Mouse (Mus musculus) intestine, embryonic 14.5 days (tissue): Measurements from ENCODE around the gene Gm10309. TPM values are rescaled to one million over a fixed set of nuclear protein-coding genes. Genes with fewer than 3 reads are reported as not detected.

Experiments used
- ATAC-seq: fragments of 200-750 bp; cut with Nextera tagmentation; replicated peaks from 2 replicates; pipeline ENCODE4 v1.8.0; 2017; ENCODE audit warnings: low read depth, moderate number of reproducible peaks, moderate TSS enrichment, moderate library complexity; ENCODE audit not compliant: low FRiP score, low TSS enrichment
- DNase-seq: peaks from one replicate; pipeline ENCODE4 v3.0.0-alpha.2; 2018; ENCODE audit warnings: low spot score
- H3K27ac ChIP-seq: fragments of 300-500 bp; sonication (generic); 2 replicates; pipeline ENCODE4 v1.5.1; 2014; ENCODE audit warnings: low read depth, mild to moderate bottlenecking, control low read depth
- H3K27me3 ChIP-seq: fragments of 300-500 bp; sonication (generic); replicated peaks from 2 replicates; pipeline ENCODE4 v1.6.1; 2014; ENCODE audit warnings: low read length, control low read depth; ENCODE audit not compliant: control insufficient read depth, insufficient read depth
- H3K36me3 ChIP-seq: fragments of 300-500 bp; sonication (generic); 2 replicates; pipeline ENCODE4 v1.6.1; 2014; ENCODE audit warnings: low read length, control low read depth; ENCODE audit not compliant: control insufficient read depth, insufficient read depth
- H3K4me1 ChIP-seq: fragments of 300-500 bp; sonication (generic); replicated peaks from 2 replicates; pipeline ENCODE4 v1.6.1; 2014; ENCODE audit warnings: low read length, control low read depth, mixed read lengths; ENCODE audit not compliant: control insufficient read depth, insufficient read depth
- H3K4me2 ChIP-seq: fragments of 300-500 bp; sonication (generic); 2 replicates; pipeline ENCODE4 v1.6.1; 2014; ENCODE audit warnings: low read length
- H3K4me3 ChIP-seq: fragments of 300-500 bp; sonication (generic); 2 replicates; pipeline ENCODE4 v1.5.1; 2014; ENCODE audit warnings: low read depth, low read length, control low read depth, mixed read lengths
- H3K9ac ChIP-seq: fragments of 300-500 bp; sonication (generic); 2 replicates; pipeline ENCODE4 v1.6.1; 2014; ENCODE audit warnings: mild to moderate bottlenecking, low read length
- H3K9me3 ChIP-seq: fragments of 300-500 bp; sonication (generic); 2 replicates; pipeline ENCODE4 v1.6.1; 2016; ENCODE audit warnings: low read length, control low read depth; ENCODE audit not compliant: control insufficient read depth
- WGBS: fragments of 180-500 bp; shearing (Covaris S2); extraction: QIAGEN DNeasy Blood & Tissue Kit; methylation state at CpG from one replicate; pipeline ENCODE4 v1.1.7; 2014; 5-methylcytosine and 5-hydroxymethylcytosine counted together
- polyA plus RNA-seq: library from polyadenylated mRNA; unstranded; fragments of >200 nt; fragmentation: Nextera tagmentation; extraction: Ambion mirVana; gene quantifications from 2 replicates; pipeline ENCODE4 v1.2.1, GENCODE M21; 2014

Gm10309 gene
- polyA plus RNA-seq, 1 experiment from 2014 or later: 0.57 TPM

DNA sequence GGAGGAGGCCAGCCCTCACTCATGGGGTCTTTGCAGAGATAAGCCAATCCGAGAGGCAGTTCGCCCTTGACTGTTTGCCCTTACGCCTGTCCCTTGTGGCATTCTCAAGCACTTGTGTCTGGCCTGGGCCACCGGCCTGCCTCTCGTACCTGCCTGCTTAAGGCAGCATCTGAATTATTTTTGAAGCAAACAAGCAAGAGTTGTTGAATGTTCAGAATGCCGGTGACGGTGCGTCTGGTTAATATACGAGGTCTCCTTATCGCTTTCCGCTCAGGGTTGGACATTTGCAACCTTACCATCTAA, 28.5 kb upstream of the Gm10309 start:
- H3K9ac ChIP-seq: no peak overlapping the region
- 70% methylated on average over 11 of the region's 11 CpGs for WGBS
- no peak for ATAC-seq
- no peaks in the 10 kb centered on the region for H3K36me3 ChIP-seq
- H3K9me3 ChIP-seq: no peaks in the 10 kb centered on the region
- no peak overlapping the region for H3K4me3 ChIP-seq
- no peak overlapping the region for H3K27ac ChIP-seq
- no peaks in the 10 kb centered on the region for H3K27me3 ChIP-seq
- DNase-seq: no peak
- H3K4me1 ChIP-seq: peaks cover 22% of the 10 kb centered on the region; the same call in 1 of the 2 replicates
- H3K4me2 ChIP-seq: no peak overlapping the region

DNA sequence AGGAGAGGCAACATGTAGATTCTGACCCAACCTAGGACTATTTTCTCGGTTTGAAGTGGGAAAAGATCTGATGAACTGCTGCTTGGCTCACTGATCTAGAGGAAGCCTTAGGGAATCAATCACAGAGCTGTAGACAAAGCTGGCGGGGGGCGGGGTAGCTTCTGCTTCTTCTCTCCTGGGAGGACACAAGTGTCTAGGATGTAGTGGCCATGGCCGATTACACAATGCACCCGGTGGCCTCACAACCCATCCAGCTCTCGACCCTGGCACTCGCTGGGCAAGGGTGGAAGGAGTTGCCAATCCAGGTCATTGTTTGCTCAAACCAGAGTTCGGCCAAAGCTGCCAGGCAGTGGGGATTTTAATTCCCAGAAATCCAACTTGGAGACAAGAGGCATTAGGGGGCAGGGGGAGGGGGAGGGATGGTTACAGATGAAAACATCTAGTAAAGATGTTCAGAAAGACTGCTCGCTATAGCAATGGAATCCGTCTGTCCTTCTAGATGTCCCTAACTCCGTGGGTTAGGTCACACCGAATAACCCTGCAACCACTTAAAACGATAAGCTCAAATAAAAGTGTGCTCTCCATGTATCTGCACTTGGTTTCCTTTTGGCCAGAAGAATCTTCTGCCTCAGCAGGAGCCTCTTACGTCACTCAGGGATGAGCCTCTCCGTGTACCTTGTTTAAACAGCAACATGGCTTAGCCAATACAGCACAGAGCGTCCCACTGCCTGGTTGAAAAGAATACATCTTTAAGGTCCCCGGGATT, 27.9 kb upstream of the Gm10309 start:
- DNase-seq (no peak), ATAC-seq (no peak)
- Histone ChIP-seq H3K4me2 (no peak overlapping the region), H3K4me3 (no peak overlapping the region), H3K9me3 (no peaks in the 10 kb centered on the region), H3K9ac (no peak overlapping the region), H3K27ac (no peak overlapping the region), H3K36me3 (no peaks in the 10 kb centered on the region), H3K4me1 (peaks cover 22% of the 10 kb centered on the region; the same call in 1 of the 2 replicates), H3K27me3 (no peaks in the 10 kb centered on the region)
- 62% methylated on average over 17 of the region's 17 CpGs for WGBS

DNA sequence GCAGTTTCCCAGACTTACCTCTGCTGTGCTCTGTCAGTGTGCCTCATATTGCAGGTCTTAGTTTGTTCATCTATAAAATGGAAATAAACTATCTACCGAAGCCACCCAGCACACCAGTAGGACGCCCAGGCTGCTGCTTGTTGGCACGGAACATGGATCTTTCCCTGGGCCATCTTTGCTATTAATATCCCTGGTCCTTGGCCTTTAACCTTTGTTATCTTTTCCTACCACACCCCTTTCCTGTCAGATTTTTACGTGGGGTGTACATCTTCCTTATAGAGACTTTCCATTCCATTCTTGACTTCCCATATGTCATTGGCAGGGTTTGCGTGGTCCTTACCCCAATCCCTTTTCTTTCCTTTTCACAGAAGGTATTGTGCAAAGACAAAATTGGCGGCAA, 26.2 kb upstream of the Gm10309 start:
- DNase-seq: no peak
- ATAC-seq: no peak
- Histone ChIP-seq H3K9me3 (no peaks in the 10 kb centered on the region), H3K4me3 (no peak overlapping the region), H3K9ac (no peak overlapping the region), H3K4me1 (peaks cover 13% of the 10 kb centered on the region; the same call in 1 of the 2 replicates), H3K36me3 (no peaks in the 10 kb centered on the region), H3K27me3 (no peaks in the 10 kb centered on the region), H3K4me2 (no peak overlapping the region), H3K27ac (no peak overlapping the region)
- WGBS: 80% methylated on average over 6 of the region's 6 CpGs

DNA sequence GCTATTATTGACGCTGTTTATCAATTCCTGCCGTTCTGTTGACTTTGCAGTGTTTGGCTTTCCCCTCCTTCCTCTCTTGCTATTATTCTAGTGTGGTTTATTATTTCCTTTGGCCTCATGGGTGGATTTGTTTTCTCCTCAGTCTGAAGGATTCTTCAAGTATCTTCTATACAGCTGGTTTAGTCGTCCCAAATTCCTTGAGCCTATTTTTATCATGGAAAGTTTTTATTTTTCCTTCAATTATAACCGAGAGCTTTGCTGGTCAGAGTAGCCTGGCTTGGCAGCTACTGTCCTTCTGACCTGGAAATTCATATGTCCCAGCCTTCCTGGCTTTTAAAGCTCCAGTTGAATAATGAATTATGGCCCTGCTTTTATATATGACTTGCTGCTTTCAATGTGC, 24.4 kb upstream of the Gm10309 start:
- Histone ChIP-seq H3K27me3 (no peaks in the 10 kb centered on the region), H3K27ac (no peak overlapping the region), H3K9ac (no peak overlapping the region), H3K4me3 (no peak overlapping the region), H3K9me3 (no peaks in the 10 kb centered on the region), H3K36me3 (no peaks in the 10 kb centered on the region), H3K4me2 (no peak overlapping the region), H3K4me1 (peaks cover 13% of the 10 kb centered on the region; the same call in 1 of the 2 replicates)
- no peak for DNase-seq
- ATAC-seq: no peak
- 60% methylated on average over 4 of the region's 4 CpGs for WGBS

DNA sequence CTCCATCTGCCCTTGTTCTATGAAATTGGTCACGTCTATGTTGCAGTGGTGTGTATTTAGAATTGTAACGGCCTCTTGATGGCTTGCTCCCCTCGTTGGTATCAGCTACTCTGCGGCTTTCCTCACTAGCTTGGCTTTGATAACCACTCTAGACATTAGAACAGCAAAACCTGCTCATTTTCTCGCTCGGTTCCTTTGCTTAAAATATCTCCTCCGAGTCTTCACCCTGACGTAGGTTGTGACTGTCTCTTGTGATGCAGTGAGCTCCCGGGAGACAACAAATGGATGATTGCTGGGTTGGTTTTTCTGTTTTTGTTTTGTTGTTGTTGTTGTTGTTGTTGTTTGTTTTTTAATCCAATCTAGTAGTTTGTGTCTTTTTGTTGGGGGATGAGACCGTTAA, 24.0 kb upstream of the Gm10309 start:
- ATAC-seq (no peak), DNase-seq (no peak)
- Histone ChIP-seq H3K4me3 (no peak overlapping the region), H3K4me2 (no peak overlapping the region), H3K9ac (no peak overlapping the region), H3K9me3 (no peaks in the 10 kb centered on the region), H3K27me3 (no peaks in the 10 kb centered on the region), H3K4me1 (peaks cover 13% of the 10 kb centered on the region; the same call in 1 of the 2 replicates), H3K27ac (no peak overlapping the region), H3K36me3 (no peaks in the 10 kb centered on the region)
- 87% methylated on average over 10 of the region's 10 CpGs for WGBS

DNA sequence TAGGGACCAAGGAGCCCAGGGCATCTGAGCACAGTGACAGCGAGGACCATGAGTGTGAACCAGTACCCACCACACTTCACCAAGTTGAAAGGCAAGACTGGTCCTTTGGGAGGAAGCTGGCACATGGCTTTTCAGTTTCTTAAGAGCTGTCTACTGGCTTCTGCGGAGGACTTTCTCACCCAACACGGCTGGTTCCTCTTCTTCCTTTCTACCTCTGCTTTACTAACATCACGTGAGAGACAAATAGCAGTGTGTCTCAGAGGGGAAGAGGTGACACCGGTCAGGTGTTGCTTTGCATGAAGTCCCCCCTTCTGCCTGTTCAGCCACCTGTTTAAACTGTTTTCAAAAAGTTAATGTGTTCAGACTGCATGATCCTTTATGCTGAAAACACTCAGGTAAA, 22.3 kb upstream of the Gm10309 start:
- ATAC-seq (no peak), DNase-seq (no peak)
- H3K27ac ChIP-seq: no peak overlapping the region
- H3K27me3 ChIP-seq: no peaks in the 10 kb centered on the region
- H3K4me1 ChIP-seq: peaks cover 9% of the 10 kb centered on the region; the same call in 1 of the 2 replicates
- no peak overlapping the region for H3K4me3 ChIP-seq
- H3K4me2 ChIP-seq: no peak overlapping the region
- no peak overlapping the region for H3K9ac ChIP-seq
- H3K36me3 ChIP-seq: no peaks in the 10 kb centered on the region
- WGBS: 95% methylated on average over 5 of the region's 5 CpGs
- H3K9me3 ChIP-seq: no peaks in the 10 kb centered on the region

DNA sequence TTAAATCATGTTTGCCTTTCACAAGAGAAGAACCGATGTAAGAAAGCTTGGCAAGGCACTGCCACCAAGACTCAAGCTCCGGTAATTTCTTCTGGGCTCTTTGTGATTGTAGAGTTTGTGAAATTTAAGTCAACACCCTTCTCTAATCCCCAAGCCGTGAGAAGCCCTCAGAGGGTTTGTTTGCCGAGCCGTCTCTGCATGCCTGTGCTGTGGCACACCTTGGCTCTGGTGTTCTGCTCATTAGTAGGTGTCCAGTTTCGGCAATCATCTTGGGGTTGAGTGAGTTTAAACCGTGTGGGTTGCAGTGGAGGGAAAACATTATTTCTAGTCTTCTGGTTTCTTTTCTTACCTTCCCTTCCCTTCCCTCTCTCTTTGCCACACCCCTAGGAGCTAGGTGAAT, 21.0 kb upstream of the Gm10309 start:
- no peaks in the 10 kb centered on the region for H3K36me3 ChIP-seq
- H3K27me3 ChIP-seq: no peaks in the 10 kb centered on the region
- ATAC-seq: no peak
- H3K27ac ChIP-seq: no peak overlapping the region
- H3K9me3 ChIP-seq: no peaks in the 10 kb centered on the region
- H3K4me2 ChIP-seq: no peak overlapping the region
- H3K9ac ChIP-seq: no peak overlapping the region
- H3K4me3 ChIP-seq: no peak overlapping the region
- 80% methylated on average over 7 of the region's 7 CpGs for WGBS
- DNase-seq: no peak
- peaks cover 4% of the 10 kb centered on the region; the same call in 1 of the 2 replicates for H3K4me1 ChIP-seq

DNA sequence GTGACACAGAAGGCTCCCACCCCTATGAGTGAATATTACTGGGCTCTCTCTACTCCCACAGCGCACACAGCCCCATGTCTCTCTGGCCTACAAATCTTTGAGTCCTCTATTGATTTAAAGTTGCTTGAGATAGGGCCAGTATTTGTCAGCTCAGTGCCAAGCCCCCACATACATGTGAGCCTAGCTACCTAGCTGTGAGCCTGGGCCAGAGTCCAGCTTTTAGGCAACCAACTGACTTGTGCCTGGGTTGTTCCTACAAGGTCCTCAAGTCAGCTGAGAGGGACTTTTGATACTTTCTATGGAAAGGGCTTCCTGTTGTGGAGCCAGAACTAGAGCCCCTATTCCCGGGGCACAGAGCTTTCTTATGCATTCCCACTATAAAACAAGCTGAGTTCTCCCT, 20.0 kb upstream of the Gm10309 start:
- H3K4me3 ChIP-seq: no peak overlapping the region
- no peaks in the 10 kb centered on the region for H3K9me3 ChIP-seq
- no peak overlapping the region for H3K27ac ChIP-seq
- no peak for ATAC-seq
- no peak overlapping the region for H3K4me2 ChIP-seq
- WGBS: 97% methylated on average over 2 of the region's 2 CpGs
- no peaks in the 10 kb centered on the region for H3K27me3 ChIP-seq
- no peak for DNase-seq
- peaks cover 4% of the 10 kb centered on the region; the same call in 1 of the 2 replicates for H3K4me1 ChIP-seq
- H3K9ac ChIP-seq: no peak overlapping the region
- no peaks in the 10 kb centered on the region for H3K36me3 ChIP-seq

DNA sequence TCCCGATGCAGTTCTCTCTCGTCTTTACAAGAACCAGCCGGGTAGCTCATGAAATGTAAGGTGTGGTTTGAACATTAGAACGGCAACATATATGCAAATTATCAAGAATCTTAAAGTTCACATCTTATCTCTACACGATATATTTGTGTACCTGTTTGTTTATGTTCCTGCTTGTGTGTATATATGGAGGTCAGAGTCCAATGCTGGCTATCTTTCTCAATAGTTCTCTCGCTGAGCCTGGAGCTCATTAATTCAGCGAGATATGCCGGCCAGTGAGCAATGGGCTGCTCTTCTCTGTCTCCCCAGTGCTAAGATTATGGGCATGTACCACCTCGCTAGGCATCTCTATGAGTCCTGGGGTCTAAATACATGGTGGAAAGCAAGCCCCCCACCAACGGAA, 18.8 kb upstream of the Gm10309 start:
- Histone ChIP-seq H3K36me3 (no peaks in the 10 kb centered on the region), H3K27me3 (no peaks in the 10 kb centered on the region), H3K4me1 (no peaks in the 10 kb centered on the region), H3K9me3 (no peaks in the 10 kb centered on the region), H3K9ac (no peak overlapping the region), H3K4me2 (no peak overlapping the region), H3K4me3 (no peak overlapping the region), H3K27ac (no peak overlapping the region)
- DNase-seq (no peak), ATAC-seq (no peak)
- 89% methylated on average over 10 of the region's 10 CpGs for WGBS
